Mouse (Mus musculus) testis, adult 2 months (tissue): ENCODE data around the gene Tmem41a. TPM values are rescaled to one million over a fixed set of nuclear protein-coding genes. Genes with fewer than 3 reads are reported as not detected.

Experiments used
- H3K27ac ChIP-seq: fragments of 200-500 bp; 2 replicates; pipeline ENCODE4 v1.5.1; 2012; ENCODE audit warnings: low read depth, low read length; ENCODE audit not compliant: control insufficient read depth, insufficient read depth
- H3K27me3 ChIP-seq: fragments of 200-500 bp; 2 replicates; pipeline ENCODE4 v1.6.1; 2012; ENCODE audit warnings: mild to moderate bottlenecking, low read length, moderate library complexity; ENCODE audit not compliant: control insufficient read depth, insufficient read depth
- H3K36me3 ChIP-seq: fragments of 200-500 bp; 2 replicates; pipeline ENCODE4 v1.6.1; 2012; ENCODE audit warnings: mild to moderate bottlenecking, low read length; ENCODE audit not compliant: control insufficient read depth, insufficient read depth
- H3K4me1 ChIP-seq: fragments of 200-500 bp; 2 replicates; pipeline ENCODE4 v1.6.1; 2012; ENCODE audit warnings: low read length; ENCODE audit not compliant: control insufficient read depth, insufficient read depth
- H3K4me3 ChIP-seq: fragments of 200-500 bp; 2 replicates; pipeline ENCODE4 v1.5.1; 2012; ENCODE audit warnings: low read depth, mild to moderate bottlenecking, low read length, moderate library complexity, mixed read lengths; ENCODE audit not compliant: control insufficient read depth
- CTCF ChIP-seq: fragments of 200-500 bp; IDR thresholded peaks from 2 replicates; pipeline ENCODE4 v1.5.1; 2012; ENCODE audit warnings: low read depth, mild to moderate bottlenecking, inconsistent platforms, low read length, moderate library complexity; ENCODE audit not compliant: control insufficient read depth, insufficient read depth, insufficient replicate concordance
- POLR2A ChIP-seq: fragments of 200-500 bp; IDR thresholded peaks from 2 replicates; pipeline ENCODE4 v1.6.1; 2012; ENCODE audit warnings: low read depth, mild to moderate bottlenecking, inconsistent platforms, low read length, moderate library complexity; ENCODE audit not compliant: control insufficient read depth
- polyA plus RNA-seq: library from polyadenylated mRNA; depleted of rRNA; stranded (reverse); fragments of >200 nt; gene quantifications from 2 replicates; pipeline ENCODE4 v1.2.3, GENCODE M21; 2012; rRNA removed

Tmem41a gene
- polyA plus RNA-seq, 1 experiment, result 11.2 TPM

- Histone ChIP-seq H3K27me3 (no peaks in the 10 kb centered on the region), H3K36me3 (no peaks in the 10 kb centered on the region), H3K27ac (no peak overlapping the region), H3K4me1 (peaks cover 9% of the 10 kb centered on the region), H3K4me3 (no peak overlapping the region)
- no peak for TF ChIP-seq CTCF
- TF ChIP-seq POLR2A, result no peak
These were observed 42.7 kb downstream of the Tmem41a start for GRCm38 (mm10) chr16:21904636-21905035.

- Histone ChIP-seq H3K27me3 (no peaks in the 10 kb centered on the region), H3K4me1 (no peaks in the 10 kb centered on the region), H3K27ac (no peak overlapping the region), H3K4me3 (no peak overlapping the region), H3K36me3 (no peaks in the 10 kb centered on the region)
- TF ChIP-seq POLR2A, result no peak
These were observed 46.1 kb downstream of the Tmem41a start for GRCm38 (mm10) chr16:21901286-21901685.

DNA sequence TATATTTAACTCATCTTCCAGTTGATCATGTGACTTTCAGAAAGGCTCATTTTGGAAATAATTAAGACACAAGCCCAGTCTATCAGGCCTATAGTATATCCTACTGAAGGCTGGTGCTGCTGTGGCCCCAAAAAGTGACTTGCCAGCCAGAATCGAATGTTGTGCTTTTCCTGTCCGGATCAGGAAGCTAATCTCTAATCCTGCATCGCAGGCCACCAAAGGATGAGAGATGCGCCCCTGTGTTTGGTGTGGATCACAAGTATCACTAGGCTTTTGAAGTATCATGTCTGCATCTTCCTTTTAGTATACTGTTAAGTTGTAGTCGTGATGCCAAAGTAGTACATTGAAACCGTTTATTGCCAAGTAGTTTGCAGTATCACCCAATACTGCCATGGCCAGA is 53.5 kb downstream of the Tmem41a start:
- Histone ChIP-seq H3K4me1 (no peaks in the 10 kb centered on the region), H3K36me3 (no peaks in the 10 kb centered on the region), H3K4me3 (no peak overlapping the region), H3K27me3 (no peaks in the 10 kb centered on the region), H3K27ac (no peak overlapping the region)
- TF ChIP-seq POLR2A, result no peak
- no peak for TF ChIP-seq CTCF

GRCm38 (mm10) chr16:21887601-21888000 is 59.8 kb downstream of the Tmem41a start:
- H3K27me3 ChIP-seq, result no peaks in the 10 kb centered on the region
- no peaks in the 10 kb centered on the region for H3K36me3 ChIP-seq
- H3K4me1 ChIP-seq, result no peaks in the 10 kb centered on the region
- no peak overlapping the region for H3K27ac ChIP-seq
- no peak overlapping the region for H3K4me3 ChIP-seq
- no peak for TF ChIP-seq CTCF
- no peak for TF ChIP-seq POLR2A

Other genes with a start within 250 kb of the Tmem41a start
- gene Ehhadh, start 159.7 kb downstream of the Tmem41a start, polyA plus RNA-seq, result 0.74 and 1.1 TPM in 2 replicates
- 0.49 and 0.51 TPM in 2 replicates for gene Map3k13, start 153.2 kb downstream of the Tmem41a start, polyA plus RNA-seq
- 2.2 and 2.8 TPM in 2 replicates for gene Liph, start 48.1 kb upstream of the Tmem41a start, polyA plus RNA-seq
- 104 and 106 TPM in 2 replicates for gene Senp2, start 61.9 kb upstream of the Tmem41a start, polyA plus RNA-seq
- 0.53 and 0.63 TPM in 2 replicates for gene Igf2bp2, start 215.7 kb upstream of the Tmem41a start, polyA plus RNA-seq